ENCODE assay signal across 11 mouse cellular contexts in genomic region chr6:146686463-146687196, GRCm38 (mm10). TPM values are rescaled to one million over a fixed set of nuclear protein-coding genes. Genes with fewer than 3 reads are reported as not detected.
DNase-seq lines count a peak whose midpoint lies in the region; ATAC-seq and TF ChIP-seq lines count a peak whose summit lies in the region.
"Had no signal": no experiment of that assay in that cellular context is flagged by ENCODE, and none has a peak within 500 bp of the region (broad histone marks: within the 10 kb centered on the region; RNA-seq: fewer than 3 reads in every experiment).

No protein-coding gene starts in this region.

- ATAC-seq in activated CD4-positive, CD25-positive, alpha-beta regulatory T cell, adult 4 months = peak; percentile 70
- peak; percentile 68 for ATAC-seq in liver, embryonic 11.5 days (replicated peaks; ENCODE audit: low FRiP score)
- peak; percentile 50; the same call in 1 of the 2 replicates for ATAC-seq in stomach, embryonic 14.5 days (ENCODE audit: insufficient number of reproducible peaks, insufficient read depth, low FRiP score, low read depth)

- no peak for TF ChIP-seq POLR2A in kidney, adult 2 months (IDR thresholded peaks at IDR 0.05; ENCODE audit: low read depth, low read length)

- H3K9me3 ChIP-seq in liver, embryonic 11.5 days (ENCODE audit: control insufficient read depth, low read length) = no peaks in the 10 kb centered on the region
- no peaks in the 10 kb centered on the region for H3K9me3 ChIP-seq in stomach, embryonic 14.5 days (ENCODE audit: control insufficient read depth, low read depth, low read length)
- H3K9me3 ChIP-seq: hindbrain, embryonic 15.5 days; neural tube, embryonic 13.5 days had no signal

- no peaks in the 10 kb centered on the region; the same call in 1 of the 2 replicates for H3K4me1 ChIP-seq in liver, embryonic 11.5 days (replicated peaks; ENCODE audit: control insufficient read depth, insufficient read depth, low read length)
- H3K4me1 ChIP-seq in stomach, embryonic 14.5 days (ENCODE audit: control insufficient read depth, insufficient read depth, low read length) = no peaks in the 10 kb centered on the region
- H3K4me1 ChIP-seq in kidney, adult 2 months (ENCODE audit: control insufficient read depth, insufficient read depth, low read length) = no peaks in the 10 kb centered on the region
- H3K4me1 ChIP-seq: hindbrain, embryonic 15.5 days; neural tube, embryonic 13.5 days had no signal

- H3K27me3 ChIP-seq in liver, embryonic 11.5 days (replicated peaks; ENCODE audit: control insufficient read depth, insufficient read depth, low read length) = no peaks in the 10 kb centered on the region
- no peaks in the 10 kb centered on the region for H3K27me3 ChIP-seq in stomach, embryonic 14.5 days (ENCODE audit: control insufficient read depth, insufficient read depth, low read length)
- H3K27me3 ChIP-seq in kidney, adult 2 months (replicated peaks; ENCODE audit: control insufficient read depth, insufficient read depth, low read length) = no peaks in the 10 kb centered on the region
- H3K27me3 ChIP-seq: hindbrain, embryonic 15.5 days; neural tube, embryonic 13.5 days had no signal

- WGBS in liver, embryonic 11.5 days = 60% methylated on average over 5 of the region's 5 CpGs
- 67% methylated on average over 5 of the region's 5 CpGs for WGBS in stomach, embryonic 14.5 days
- 83% methylated on average over 5 of the region's 5 CpGs for WGBS in kidney, adult 2 months

- H3K27ac ChIP-seq in liver, embryonic 11.5 days (ENCODE audit: low read depth, low read length) = no peak overlapping the region
- no peak overlapping the region for H3K27ac ChIP-seq in stomach, embryonic 14.5 days (ENCODE audit: low read length)
- H3K27ac ChIP-seq in kidney, adult 2 months (ENCODE audit: insufficient read depth, low read depth, low read length) = no peak overlapping the region
- H3K27ac ChIP-seq: hindbrain, embryonic 15.5 days; neural tube, embryonic 13.5 days had no signal

- no peaks in the 10 kb centered on the region for H3K36me3 ChIP-seq in liver, embryonic 11.5 days (ENCODE audit: control insufficient read depth, insufficient read depth, low read length)
- no peaks in the 10 kb centered on the region for H3K36me3 ChIP-seq in stomach, embryonic 14.5 days (ENCODE audit: control insufficient read depth, insufficient read depth, low read length)
- no peaks in the 10 kb centered on the region for H3K36me3 ChIP-seq in kidney, adult 2 months (ENCODE audit: control insufficient read depth, insufficient read depth, low read length)
- H3K36me3 ChIP-seq: hindbrain, embryonic 15.5 days; neural tube, embryonic 13.5 days had no signal

- no peak for TF ChIP-seq CTCF in kidney, adult 2 months (conservative IDR thresholded peaks at IDR 0.05; ENCODE audit: insufficient read depth, insufficient read length, low read depth, low read length)

- peak; percentile 21 to 27 for DNase-seq in lung, adult 18-20 months
- no peak for DNase-seq in lung, postnatal 25 days (ENCODE audit: low spot score)
- DNase-seq in liver, embryonic 11.5 days (ENCODE audit: low spot score) = no peak
- DNase-seq in frontal cortex, postnatal 25 days (ENCODE audit: low spot score in 2 of 2) = no peak
- DNase-seq in adrenal gland, adult (ENCODE audit: inconsistent age in 2 of 2, low spot score in 1 of 2) = no peak
- DNase-seq in kidney, adult 2 months = no peak
- DNase-seq: cerebellum, adult 9-10 months had no signal

- no peak overlapping the region for H3K4me3 ChIP-seq in liver, embryonic 11.5 days (ENCODE audit: low read depth, low read length)
- H3K4me3 ChIP-seq in stomach, embryonic 14.5 days (ENCODE audit: low read depth, low read length) = no peak overlapping the region
- no peak overlapping the region for H3K4me3 ChIP-seq in kidney, adult 2 months (ENCODE audit: insufficient read depth, low read depth, low read length)
- H3K4me3 ChIP-seq: hindbrain, embryonic 15.5 days; neural tube, embryonic 13.5 days had no signal

- H3K4me2 ChIP-seq in liver, embryonic 11.5 days = no peak overlapping the region
- H3K4me2 ChIP-seq in stomach, embryonic 14.5 days (replicated peaks; ENCODE audit: low read depth, low read length) = no peak overlapping the region
- H3K4me2 ChIP-seq: hindbrain, embryonic 15.5 days; neural tube, embryonic 13.5 days had no signal

- no peak overlapping the region for H3K9ac ChIP-seq in liver, embryonic 11.5 days (ENCODE audit: low read depth, low read length)
- no peak overlapping the region for H3K9ac ChIP-seq in stomach, embryonic 14.5 days (replicated peaks; ENCODE audit: low read depth, low read length)
- H3K9ac ChIP-seq: hindbrain, embryonic 15.5 days; neural tube, embryonic 13.5 days had no signal

RNA-seq across cellular contexts. Expression of gene Stk38l, which starts 38.2 kb away (rescaled TPM):
- polyA plus RNA-seq in activated CD4-positive, CD25-positive, alpha-beta regulatory T cell, adult 4 months (2017; shearing (Covaris generic)) = 10 to 100 TPM; 17.6 to 23.5 TPM
- polyA plus RNA-seq in liver, embryonic 11.5 days (2014; fragmentation: Nextera tagmentation; extraction: Ambion mirVana) = 8.5 and 10.8 TPM in 2 replicates
- polyA plus RNA-seq in stomach, embryonic 14.5 days (2014; fragmentation: Nextera tagmentation; extraction: Ambion mirVana) = 25.0 and 27.6 TPM in 2 replicates
- 3.9 and 4.3 TPM in 2 replicates for polyA plus RNA-seq in kidney, adult 2 months (2012; rRNA removed)

RNA-seq across cellular contexts. Expression of gene Tm7sf3, which starts 44.0 kb away (rescaled TPM):
- 1 to 10 TPM; 2.5 to 4.7 TPM for polyA plus RNA-seq in activated CD4-positive, CD25-positive, alpha-beta regulatory T cell, adult 4 months (2017; shearing (Covaris generic))
- polyA plus RNA-seq in liver, embryonic 11.5 days (2014; fragmentation: Nextera tagmentation; extraction: Ambion mirVana) = 47.7 and 57.1 TPM in 2 replicates
- polyA plus RNA-seq in stomach, embryonic 14.5 days (2014; fragmentation: Nextera tagmentation; extraction: Ambion mirVana) = 31.7 and 34.2 TPM in 2 replicates
- polyA plus RNA-seq in kidney, adult 2 months (2012; rRNA removed) = 32.9 and 34.8 TPM in 2 replicates

RNA-seq across cellular contexts. Expression of gene Med21, which starts 44.3 kb away (rescaled TPM):
- 10 to 100 TPM; 66.6 to 70.2 TPM for polyA plus RNA-seq in activated CD4-positive, CD25-positive, alpha-beta regulatory T cell, adult 4 months (2017; shearing (Covaris generic))
- polyA plus RNA-seq in liver, embryonic 11.5 days (2014; fragmentation: Nextera tagmentation; extraction: Ambion mirVana) = 97.2 and 112 TPM in 2 replicates
- 137 and 146 TPM in 2 replicates for polyA plus RNA-seq in stomach, embryonic 14.5 days (2014; fragmentation: Nextera tagmentation; extraction: Ambion mirVana)
- polyA plus RNA-seq in kidney, adult 2 months (2012; rRNA removed) = 45.4 and 59.9 TPM in 2 replicates

Comparison
In these comparisons a context has a peak if more than half of its experiments do, and no peak if none do; other contexts are left out.
1. DNase-seq: peak in lung, adult 18-20 months (2 of 2); none in lung, postnatal 25 days (single experiment), liver, embryonic 11.5 days (single experiment), frontal cortex, postnatal 25 days (0 of 2), adrenal gland, adult (0 of 2) and kidney, adult 2 months (single experiment).
2. Peak in every context shown above with its lines, with median percentiles within 50 percentile points of each other: ATAC-seq.